Mouse (Mus musculus) kidney, postnatal 36 days (tissue): ENCODE results near the gene Ankrd65.
A peak's percentile ranks its signal among the peaks of the same experiment; 100 is the strongest.
"Not testable (repeated sequence)": the region's sequence is repeated elsewhere in the genome, so short reads cannot be mapped to it uniquely, and the experiment has no call there.

Experiments used
- DNase-seq, 2 experiments: peaks; one replicate each; pipeline ENCODE4 v3.0.0; 2021 to 2022; ENCODE audit warnings: mixed read lengths in 2 of 2

Gene Ankrd65

DNA sequence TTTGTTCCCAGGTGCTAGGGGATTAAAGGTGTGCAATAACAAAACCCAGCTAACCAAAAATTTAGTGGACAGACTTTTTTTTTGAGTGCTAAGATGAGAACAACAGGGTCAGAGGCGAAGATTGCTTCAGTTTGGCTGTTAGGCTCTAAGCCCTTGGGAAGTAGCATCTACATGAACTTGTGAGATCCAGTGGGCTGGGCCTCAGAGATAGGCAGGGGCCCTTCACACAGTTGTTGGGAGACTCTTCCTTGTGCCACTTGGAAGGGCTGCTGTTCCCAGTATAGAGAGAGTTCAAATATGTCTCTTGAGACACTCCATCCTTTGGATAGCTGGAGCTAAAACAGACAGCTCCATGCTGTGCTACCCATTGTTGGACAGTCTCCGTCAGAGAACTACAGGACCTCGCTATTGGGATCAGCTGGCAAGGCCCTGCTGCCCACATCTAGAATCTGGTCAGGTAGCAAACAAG is at the start of gene Ankrd65:
Ankrd65 (plus strand) TSS at position 419 of the 469 bp plus-strand sequence.
- DNase-seq, result no peak

GRCm38 (mm10) chr4:155740681-155741080 is 49.6 kb upstream of the Ankrd65 start:
- DNase-seq, result not testable (repeated sequence)

- no peak for DNase-seq
Observed at GRCm38 (mm10) chr4:155742684-155743083, 47.6 kb upstream of the Ankrd65 start.

- no peak for DNase-seq
Observed at GRCm38 (mm10) chr4:155744474-155744873, 45.8 kb upstream of the Ankrd65 start.

DNA sequence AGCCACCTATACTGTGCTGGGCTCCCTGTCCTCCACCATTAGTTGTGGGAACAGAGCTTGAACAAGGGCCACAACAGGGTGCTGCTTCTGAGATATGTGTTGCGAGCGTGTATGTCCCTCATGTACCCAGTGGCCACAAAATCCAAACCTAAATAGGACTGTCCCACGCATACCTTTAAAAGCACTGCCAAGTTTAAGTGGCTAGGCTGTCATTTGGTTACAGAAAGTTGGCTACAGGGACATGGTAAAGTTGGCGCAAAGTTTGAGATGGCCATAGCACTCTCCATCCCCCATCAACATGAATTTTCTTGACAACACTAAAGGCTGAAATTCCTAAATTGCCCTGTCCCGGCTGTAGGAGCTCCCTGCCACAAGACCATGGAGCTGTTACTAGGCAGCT is 45.1 kb upstream of the Ankrd65 start:
- DNase-seq, result no peak

- no peak for DNase-seq
Observed at GRCm38 (mm10) chr4:155746036-155746548, 44.1 kb upstream of the Ankrd65 start.

DNA sequence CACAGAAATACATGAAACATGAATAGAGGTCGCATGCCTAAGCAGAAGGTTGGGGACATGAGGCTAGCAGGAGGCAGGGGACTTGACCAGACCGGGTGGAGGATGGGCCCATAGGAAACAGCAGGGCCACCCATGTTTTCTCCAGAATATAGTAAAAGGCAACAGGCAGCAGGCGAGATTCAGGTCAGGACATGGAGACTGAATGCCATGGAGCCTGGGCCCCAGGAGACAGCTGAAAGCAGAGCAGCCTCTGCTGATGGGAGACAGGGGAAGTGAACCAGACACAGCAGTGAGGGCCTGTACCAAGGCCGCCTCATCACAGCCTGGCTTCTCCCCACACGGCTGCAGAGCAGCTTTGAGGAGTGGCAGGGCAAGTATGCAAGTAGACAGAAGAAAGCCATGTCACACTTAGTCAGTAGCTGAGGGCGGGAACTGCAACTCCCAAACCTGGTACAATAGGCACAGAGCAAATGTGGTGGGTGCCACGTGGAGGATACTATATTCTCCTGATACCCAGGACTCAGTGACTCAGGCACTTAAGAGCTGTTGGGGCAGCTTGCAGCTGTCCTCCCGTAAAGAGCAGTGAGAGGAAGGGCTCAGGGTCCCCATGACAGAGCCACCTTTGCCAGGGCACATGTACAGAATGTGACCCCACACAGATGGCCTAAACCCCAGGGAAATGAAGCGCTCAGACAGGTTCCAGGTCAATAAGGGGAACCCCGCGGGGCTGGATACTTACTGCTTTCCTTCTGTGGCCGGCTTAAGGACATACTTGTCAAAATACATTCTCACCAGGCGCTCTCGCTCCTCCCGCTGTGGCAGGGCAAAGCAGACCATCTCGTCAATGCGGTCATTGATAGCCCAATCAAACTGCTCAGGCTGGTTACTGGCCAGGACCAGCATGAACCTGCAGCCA is 43.4 kb upstream of the Ankrd65 start:
- no peak for DNase-seq

GRCm38 (mm10) chr4:155757011-155757410 is 33.2 kb upstream of the Ankrd65 start:
- DNase-seq, result no peak

DNA sequence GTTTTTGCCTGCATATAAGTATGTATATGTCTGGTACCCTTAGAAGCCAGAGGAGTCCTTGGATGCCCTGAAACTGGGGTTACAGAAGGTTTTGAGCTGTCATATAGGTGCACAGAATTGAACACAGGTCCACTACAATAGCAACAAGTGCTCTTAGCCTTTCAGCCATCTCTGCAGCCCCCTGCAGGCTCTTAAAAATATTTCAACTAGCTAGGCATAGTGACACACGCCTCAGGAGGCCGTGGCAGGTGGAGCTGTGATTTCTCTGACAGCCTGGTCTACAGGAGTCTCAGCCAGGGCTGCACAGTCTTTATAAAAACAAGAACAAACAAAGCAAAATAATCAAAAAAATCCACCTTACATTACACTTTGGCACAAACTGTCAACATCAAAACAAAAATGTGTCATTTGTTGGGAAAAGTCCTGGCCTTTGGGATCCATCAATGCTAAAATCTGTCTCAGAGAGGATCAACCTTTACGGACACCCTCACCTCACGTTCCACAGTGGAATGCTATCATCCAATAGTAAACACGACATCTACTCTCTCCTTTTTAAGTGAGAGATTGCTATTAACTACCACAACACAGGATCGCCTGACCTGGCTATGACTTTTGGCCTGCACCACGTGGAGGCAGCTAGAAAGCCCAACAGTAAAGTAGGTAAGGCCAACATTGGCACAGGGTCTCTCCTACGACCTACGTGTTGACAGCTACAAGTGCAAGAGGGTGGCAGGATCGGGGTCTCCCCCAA is 30.2 kb upstream of the Ankrd65 start:
- peak in 1 of 2 experiments; percentile 57 for DNase-seq

GRCm38 (mm10) chr4:155760613-155761355 is 29.5 kb upstream of the Ankrd65 start, which contains the start of gene Atad3a:
Gene Atad3a (minus strand): TSS chr4:155761093.
- DNase-seq, result peak; percentile 97

DNA sequence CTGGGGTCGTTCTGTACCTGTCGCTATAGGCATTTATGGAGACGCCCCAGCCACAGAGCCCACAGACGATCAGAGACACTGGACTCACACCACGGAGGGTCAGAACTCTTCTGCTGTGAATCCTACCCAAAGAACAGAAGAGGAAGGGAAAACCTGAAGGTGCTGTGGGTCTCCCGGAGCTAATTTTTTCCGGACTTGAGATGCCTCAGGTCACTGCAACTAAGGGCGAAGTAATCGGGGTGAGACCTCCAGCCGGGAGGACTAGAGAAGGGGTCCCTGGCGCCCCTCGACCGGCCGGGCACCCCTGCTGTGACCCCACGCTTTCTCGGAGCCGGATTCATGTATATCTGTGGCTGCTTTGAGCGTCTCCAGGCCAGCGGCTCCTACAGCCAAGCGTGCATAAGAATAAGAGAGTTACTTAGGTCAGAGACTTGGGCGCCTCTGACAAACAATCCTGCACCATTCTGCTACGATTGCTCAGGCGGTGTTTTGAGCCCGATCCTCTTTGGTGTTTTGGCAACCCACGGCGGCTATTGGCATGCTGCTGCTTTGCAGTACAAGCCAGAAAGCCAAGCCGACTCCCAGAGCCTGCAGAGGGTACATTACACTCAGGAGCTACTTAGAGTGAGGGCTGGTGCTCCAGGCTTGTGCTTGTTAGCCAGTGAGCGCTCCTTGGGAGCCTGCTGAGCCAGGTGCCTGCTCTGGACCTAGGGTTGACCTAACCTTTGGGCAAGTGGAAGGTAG is 28.7 kb upstream of the Ankrd65 start:
- peak in 1 of 2 experiments; percentile 36 for DNase-seq

GRCm38 (mm10) chr4:155762357-155762756 is 27.9 kb upstream of the Ankrd65 start:
- DNase-seq, result no peak

DNA sequence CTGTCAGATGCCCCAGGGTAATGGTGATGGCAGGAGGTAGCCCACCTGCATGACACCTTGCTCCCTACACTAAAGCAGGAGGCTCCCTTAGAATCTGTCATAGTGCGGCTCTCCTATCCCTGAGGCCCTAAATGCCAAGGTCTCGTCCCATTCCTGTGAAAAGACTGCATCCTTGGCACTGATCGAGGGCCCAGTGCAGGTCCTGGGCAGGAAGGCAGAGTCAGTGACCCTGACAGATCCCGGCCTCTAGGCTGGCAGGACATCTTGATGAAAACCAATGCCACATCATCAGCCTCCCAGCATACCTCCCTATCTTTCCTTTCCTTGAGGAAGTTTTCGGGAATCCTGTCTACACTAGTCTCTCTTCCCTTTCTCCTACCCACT is 20.8 kb upstream of the Ankrd65 start:
- no peak for DNase-seq

DNA sequence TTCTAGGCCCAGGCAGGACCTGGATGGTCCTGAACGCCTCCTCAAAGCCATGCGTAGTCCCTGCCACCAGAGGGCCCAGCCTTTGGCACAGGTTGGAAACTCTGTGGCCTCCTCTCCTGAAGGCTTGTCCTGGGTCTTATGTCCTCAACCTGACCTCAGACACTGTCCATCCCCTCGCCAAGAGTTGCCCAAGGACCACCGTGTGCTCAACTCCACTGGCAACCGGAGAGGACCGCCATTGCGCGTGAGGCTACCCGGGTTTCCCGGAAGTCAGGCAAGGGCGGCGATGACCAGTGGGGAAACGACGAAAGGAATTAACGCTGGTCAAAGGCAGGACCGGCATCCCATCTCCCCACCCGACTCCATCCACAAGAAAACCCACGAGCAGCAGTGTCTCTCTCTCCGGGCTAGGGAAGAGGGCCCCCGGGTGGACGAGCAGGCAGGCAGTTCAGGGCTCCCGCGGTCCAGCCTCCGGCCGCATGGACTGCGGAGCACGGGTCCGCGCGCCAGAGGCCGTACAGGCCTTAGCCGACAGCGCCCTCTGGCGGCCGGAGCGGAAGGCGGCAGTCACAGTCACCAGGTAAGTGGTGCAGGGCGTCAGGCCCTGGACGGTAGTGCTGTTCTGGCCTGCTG is 20.2 kb upstream of the Ankrd65 start:
- DNase-seq, result peak; percentile 95 to 97

DNA sequence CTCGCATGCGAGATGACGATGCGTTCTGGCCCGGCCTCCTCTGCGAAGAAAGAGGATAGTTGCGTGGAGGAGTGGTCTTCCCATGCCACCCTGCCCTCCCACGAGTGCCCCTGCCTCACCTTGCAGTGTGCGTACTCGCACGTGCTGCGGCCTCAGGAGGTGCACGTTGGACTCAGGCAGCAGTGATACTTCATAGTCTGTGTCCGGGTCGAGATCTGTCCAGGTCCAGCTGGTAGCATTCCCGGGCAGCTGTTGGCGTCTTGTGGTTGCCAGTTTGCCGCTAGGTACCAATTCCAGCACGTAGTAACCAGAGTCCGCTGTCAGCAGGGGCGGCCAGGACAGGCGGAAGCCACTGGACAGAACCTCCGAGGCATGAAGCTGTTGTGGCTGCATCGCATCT is 19.6 kb upstream of the Ankrd65 start:
- DNase-seq, result peak; percentile 70 to 75

- DNase-seq, result peak; percentile 52 to 71
Observed at GRCm38 (mm10) chr4:155771706-155772105, 18.5 kb upstream of the Ankrd65 start.

DNA sequence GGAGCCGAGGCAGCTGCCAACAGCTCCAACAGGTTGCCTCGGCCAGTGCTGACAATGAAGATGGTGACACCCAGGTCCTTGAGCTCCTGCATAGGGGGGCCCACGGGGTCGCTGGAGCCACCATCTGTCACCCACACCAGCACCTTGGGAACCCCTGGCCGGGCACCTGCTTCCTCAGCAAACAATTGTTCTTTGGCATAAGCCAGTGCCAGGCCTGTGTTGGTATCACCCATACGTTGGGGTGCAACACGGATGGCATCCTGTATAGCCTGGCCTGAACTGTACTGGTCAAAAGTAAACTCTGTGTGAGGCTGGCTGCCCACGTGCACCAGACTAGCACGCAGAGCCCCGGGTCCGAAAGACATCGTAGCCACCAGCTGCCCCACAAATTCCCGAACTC is 17.5 kb upstream of the Ankrd65 start:
- DNase-seq, result no peak

GRCm38 (mm10) chr4:155773335-155774078 is 16.7 kb upstream of the Ankrd65 start:
- peak; percentile 33 to 48 for DNase-seq

GRCm38 (mm10) chr4:155774280-155774754 is 15.9 kb upstream of the Ankrd65 start, which contains the start of gene Vwa1:
Gene Vwa1 (minus strand): TSS chr4:155774698.
- peak; percentile 93 to 98 for DNase-seq
